8 mouse cellular contexts compared by ENCODE assay signal in the genomic region with DNA sequence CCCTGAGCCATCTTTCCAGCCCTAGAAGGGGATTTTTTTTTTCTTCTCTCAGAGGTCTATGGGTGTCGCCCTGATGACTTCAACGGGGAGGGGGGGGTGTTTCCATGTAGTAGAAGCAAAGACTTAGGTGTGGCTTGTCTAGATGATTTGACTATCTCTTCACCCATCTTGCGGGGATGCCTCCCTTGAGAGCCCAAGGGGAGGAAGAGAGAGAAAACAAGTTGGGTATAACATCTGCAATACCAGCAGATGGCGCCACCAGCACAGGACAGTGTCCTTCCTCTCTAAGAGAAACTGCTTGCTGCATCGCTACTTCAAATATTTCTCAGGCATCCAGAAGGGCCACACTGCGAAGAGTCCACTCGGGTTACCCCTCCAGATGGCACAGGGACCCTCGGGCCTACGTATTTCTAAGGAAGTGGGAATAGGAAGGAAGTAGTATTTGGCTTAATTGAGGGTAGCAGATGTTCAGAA. TPM values are rescaled to one million over a fixed set of nuclear protein-coding genes. Genes with fewer than 3 reads are reported as not detected.
A peak's percentile ranks its signal among the peaks of the same experiment; 100 is the strongest.
DNase-seq lines count a peak whose midpoint lies in the region; ATAC-seq and TF ChIP-seq lines count a peak whose summit lies in the region.

No protein-coding gene starts in this region.

- TF ChIP-seq CTCF in liver, embryonic 14.5 days (IDR thresholded peaks at IDR 0.05; ENCODE audit: low read depth) = peak; percentile 91
- TF ChIP-seq CTCF in stomach, postnatal 0 days (IDR thresholded peaks at IDR 0.05; ENCODE audit: low read depth) = peak; percentile 97

- peaks cover 19% of the 10 kb centered on the region for H3K4me1 ChIP-seq in heart, embryonic 13.5 days
- H3K4me1 ChIP-seq in liver, embryonic 14.5 days (replicated peaks; ENCODE audit: control insufficient read depth in 2 of 2, insufficient read depth in 2 of 2, low read length in 1 of 2) = peaks cover 0 to 2% of the 10 kb centered on the region in 2 experiments; a peak in 1 of 4 replicates
- 0 out of 2 replicates have a peak, but pooled peaks cover 3% of the 10 kb centered on the region for H3K4me1 ChIP-seq in neural tube, embryonic 11.5 days (ENCODE audit: control insufficient read depth, insufficient read depth, low read length)
- no peaks in the 10 kb centered on the region for H3K4me1 ChIP-seq in stomach, postnatal 0 days (replicated peaks; ENCODE audit: control insufficient read depth, insufficient read depth)

- H3K27me3 ChIP-seq in heart, embryonic 13.5 days (replicated peaks) = no peaks in the 10 kb centered on the region
- no peaks in the 10 kb centered on the region for H3K27me3 ChIP-seq in liver, embryonic 14.5 days (ENCODE audit: control insufficient read depth, insufficient read depth, low read length)
- H3K27me3 ChIP-seq in neural tube, embryonic 11.5 days (ENCODE audit: control insufficient read depth, insufficient read depth, low read length) = no peaks in the 10 kb centered on the region
- no peaks in the 10 kb centered on the region for H3K27me3 ChIP-seq in stomach, postnatal 0 days (ENCODE audit: control insufficient read depth, insufficient read depth, low read length)

- H3K27ac ChIP-seq in heart, embryonic 13.5 days (replicated peaks) = no peak overlapping the region
- H3K27ac ChIP-seq in liver, embryonic 14.5 days = no peak overlapping the region
- no peak overlapping the region for H3K27ac ChIP-seq in neural tube, embryonic 11.5 days (ENCODE audit: low read depth, low read length)
- no peak overlapping the region for H3K27ac ChIP-seq in stomach, postnatal 0 days (replicated peaks)

- no peaks in the 10 kb centered on the region for H3K9me3 ChIP-seq in heart, embryonic 13.5 days
- H3K9me3 ChIP-seq in liver, embryonic 14.5 days (ENCODE audit: control insufficient read depth, low read length) = no peaks in the 10 kb centered on the region
- no peaks in the 10 kb centered on the region for H3K9me3 ChIP-seq in neural tube, embryonic 11.5 days (ENCODE audit: control insufficient read depth, low read length)
- H3K9me3 ChIP-seq in stomach, postnatal 0 days (ENCODE audit: control insufficient read depth, low read length) = no peaks in the 10 kb centered on the region

- DNase-seq in CD8-positive naive resting alpha-beta T cell, adult 2 months (ENCODE audit: low read depth in 2 of 2, low spot score in 2 of 2) = peak; percentile 69 to 82
- peak; percentile 50 for DNase-seq in brain, embryonic 18.5 days (ENCODE audit: low read depth, low spot score)
- DNase-seq in kidney, postnatal 36 days = peak; percentile 82 to 96
- DNase-seq in liver, embryonic 14.5 days (ENCODE audit: low read depth in 3 of 3, low spot score in 3 of 3) = peak; percentile 60 to 72 (median 61)
- peak; percentile 85 for DNase-seq in neural tube, embryonic 11.5 days (ENCODE audit: low spot score)
- peak; percentile 89 for DNase-seq in stomach, postnatal 0 days (ENCODE audit: low spot score)

- peak overlapping the region; percentile 59 for H3K4me2 ChIP-seq in heart, embryonic 13.5 days
- H3K4me2 ChIP-seq in liver, embryonic 14.5 days (ENCODE audit: low read depth) = peak overlapping the region; percentile 49
- H3K4me2 ChIP-seq in neural tube, embryonic 11.5 days (ENCODE audit: low read depth) = no peak overlapping the region
- H3K4me2 ChIP-seq in stomach, postnatal 0 days (replicated peaks; ENCODE audit: low read depth) = peak overlapping the region; percentile 40

- TF ChIP-seq EP300 in liver, embryonic 14.5 days (IDR thresholded peaks at IDR 0.05; ENCODE audit: low read depth) = no peak
- no peak for TF ChIP-seq EP300 in stomach, postnatal 0 days (optimal IDR thresholded peaks at IDR 0.05)

- H3K36me3 ChIP-seq in heart, embryonic 13.5 days = no peaks in the 10 kb centered on the region
- no peaks in the 10 kb centered on the region for H3K36me3 ChIP-seq in liver, embryonic 14.5 days (replicated peaks; ENCODE audit: control insufficient read depth, insufficient read depth, low read depth)
- no peaks in the 10 kb centered on the region for H3K36me3 ChIP-seq in neural tube, embryonic 11.5 days (ENCODE audit: control insufficient read depth, insufficient read depth, low read length)
- no peaks in the 10 kb centered on the region for H3K36me3 ChIP-seq in stomach, postnatal 0 days (ENCODE audit: control insufficient read depth, insufficient read depth, low read length)

- no peak overlapping the region for H3K9ac ChIP-seq in heart, embryonic 13.5 days
- H3K9ac ChIP-seq in liver, embryonic 14.5 days (replicated peaks) = no peak overlapping the region
- no peak overlapping the region for H3K9ac ChIP-seq in neural tube, embryonic 11.5 days (ENCODE audit: low read length)
- no peak overlapping the region for H3K9ac ChIP-seq in stomach, postnatal 0 days (ENCODE audit: low read length)

- ATAC-seq in erythroid progenitor cell, adult 5-6 weeks (replicated peaks; ENCODE audit: low FRiP score, poor library complexity, severe bottlenecking) = 0 out of 2 replicates have a peak, but pooled peaks have one; percentile 48
- ATAC-seq in heart, embryonic 13.5 days (ENCODE audit: extremely low read depth, insufficient number of reproducible peaks, low FRiP score, low TSS enrichment) = no peak
- ATAC-seq in liver, embryonic 14.5 days (ENCODE audit: insufficient read depth) = peak; percentile 35; the same call in 1 of the 2 replicates
- ATAC-seq in neural tube, embryonic 11.5 days (ENCODE audit: insufficient read depth, low FRiP score, low TSS enrichment) = no peak
- peak; percentile 62; the same call in 1 of the 2 replicates for ATAC-seq in stomach, postnatal 0 days (ENCODE audit: low FRiP score, low TSS enrichment)

- H3K4me3 ChIP-seq in heart, embryonic 13.5 days = peak overlapping the region; percentile 25; the same call in 1 of the 2 replicates
- peak overlapping the region in 1 of 2 experiments; percentile 32; a peak in 1 of 4 replicates for H3K4me3 ChIP-seq in liver, embryonic 14.5 days (ENCODE audit: insufficient read depth in 1 of 2, low read depth in 2 of 2, low read length in 2 of 2)
- H3K4me3 ChIP-seq in neural tube, embryonic 11.5 days (ENCODE audit: low read depth, low read length) = no peak overlapping the region
- peak overlapping the region; percentile 8; the same call in 1 of the 2 replicates for H3K4me3 ChIP-seq in stomach, postnatal 0 days (ENCODE audit: low read depth, low read length)

- WGBS in heart, embryonic 13.5 days = 2% methylated on average over 9 of the region's 9 CpGs
- under 1% methylated on average over 9 of the region's 9 CpGs for WGBS in liver, embryonic 14.5 days (ENCODE audit: insufficient replicate concordance)
- WGBS in neural tube, embryonic 11.5 days = 3% methylated on average over 9 of the region's 9 CpGs
- WGBS in stomach, postnatal 0 days = 1% methylated on average over 9 of the region's 9 CpGs

RNA-seq across cellular contexts. Expression of a gene that starts 2.6 kb away (rescaled TPM):
- not detected in 2 replicates for total RNA-seq in erythroid progenitor cell, adult 5-6 weeks (2015; ENCODE audit: low replicate concordance)
- not detected in 2 replicates for total RNA-seq in erythroid progenitor cell, adult 5-6 weeks (2017; ENCODE audit: low replicate concordance)
- not detected in 2 replicates for polyA plus RNA-seq in heart, embryonic 13.5 days (2015; fragmentation: Nextera tagmentation; extraction: Ambion mirVana)
- 0.07 TPM in 1 of 2 replicates, not detected in the other for polyA plus RNA-seq in liver, embryonic 14.5 days (2012; rRNA removed)
- not detected in 2 replicates for polyA plus RNA-seq in liver, embryonic 14.5 days (2014; fragmentation: Nextera tagmentation; extraction: Ambion mirVana)
- polyA plus RNA-seq in neural tube, embryonic 11.5 days (2014; fragmentation: Nextera tagmentation; extraction: Ambion mirVana) = not detected in 2 replicates
- 0.19 and 0.21 TPM in 2 replicates for polyA plus RNA-seq in stomach, postnatal 0 days (2015; fragmentation: Nextera tagmentation; extraction: Ambion mirVana)

RNA-seq across cellular contexts. Expression of a gene that starts 15.7 kb away (rescaled TPM):
- total RNA-seq in erythroid progenitor cell, adult 5-6 weeks (2015; ENCODE audit: low replicate concordance) = not detected in 2 replicates
- not detected in 2 replicates for total RNA-seq in erythroid progenitor cell, adult 5-6 weeks (2017; ENCODE audit: low replicate concordance)
- 0.06 and 0.20 TPM in 2 replicates for polyA plus RNA-seq in heart, embryonic 13.5 days (2015; fragmentation: Nextera tagmentation; extraction: Ambion mirVana)
- 0.08 TPM in 1 of 2 replicates, not detected in the other for polyA plus RNA-seq in liver, embryonic 14.5 days (2012; rRNA removed)
- 0.17 TPM in 1 of 2 replicates, not detected in the other for polyA plus RNA-seq in liver, embryonic 14.5 days (2014; fragmentation: Nextera tagmentation; extraction: Ambion mirVana)
- polyA plus RNA-seq in neural tube, embryonic 11.5 days (2014; fragmentation: Nextera tagmentation; extraction: Ambion mirVana) = not detected in 2 replicates
- polyA plus RNA-seq in stomach, postnatal 0 days (2015; fragmentation: Nextera tagmentation; extraction: Ambion mirVana) = 0.51 and 0.61 TPM in 2 replicates

Comparison
In these comparisons a context has a peak if more than half of its experiments do, and no peak if none do; other contexts are left out.
1. ATAC-seq: peak in erythroid progenitor cell, adult 5-6 weeks (single experiment), liver, embryonic 14.5 days (single experiment) and stomach, postnatal 0 days (single experiment); none in heart, embryonic 13.5 days (single experiment) and neural tube, embryonic 11.5 days (single experiment).
2. Peak in every context shown above with its lines, with median percentiles within 50 percentile points of each other: DNase-seq.